Mouse (Mus musculus): Measurements from ENCODE around the gene Apln. TPM values are rescaled to one million over a fixed set of nuclear protein-coding genes. Genes with fewer than 3 reads are reported as not detected.

Apln gene
- total RNA-seq (2015; ENCODE audit: low replicate concordance) (not detected in 2 replicates), total RNA-seq (2017; ENCODE audit: low replicate concordance) (not detected in 2 replicates)

DNA sequence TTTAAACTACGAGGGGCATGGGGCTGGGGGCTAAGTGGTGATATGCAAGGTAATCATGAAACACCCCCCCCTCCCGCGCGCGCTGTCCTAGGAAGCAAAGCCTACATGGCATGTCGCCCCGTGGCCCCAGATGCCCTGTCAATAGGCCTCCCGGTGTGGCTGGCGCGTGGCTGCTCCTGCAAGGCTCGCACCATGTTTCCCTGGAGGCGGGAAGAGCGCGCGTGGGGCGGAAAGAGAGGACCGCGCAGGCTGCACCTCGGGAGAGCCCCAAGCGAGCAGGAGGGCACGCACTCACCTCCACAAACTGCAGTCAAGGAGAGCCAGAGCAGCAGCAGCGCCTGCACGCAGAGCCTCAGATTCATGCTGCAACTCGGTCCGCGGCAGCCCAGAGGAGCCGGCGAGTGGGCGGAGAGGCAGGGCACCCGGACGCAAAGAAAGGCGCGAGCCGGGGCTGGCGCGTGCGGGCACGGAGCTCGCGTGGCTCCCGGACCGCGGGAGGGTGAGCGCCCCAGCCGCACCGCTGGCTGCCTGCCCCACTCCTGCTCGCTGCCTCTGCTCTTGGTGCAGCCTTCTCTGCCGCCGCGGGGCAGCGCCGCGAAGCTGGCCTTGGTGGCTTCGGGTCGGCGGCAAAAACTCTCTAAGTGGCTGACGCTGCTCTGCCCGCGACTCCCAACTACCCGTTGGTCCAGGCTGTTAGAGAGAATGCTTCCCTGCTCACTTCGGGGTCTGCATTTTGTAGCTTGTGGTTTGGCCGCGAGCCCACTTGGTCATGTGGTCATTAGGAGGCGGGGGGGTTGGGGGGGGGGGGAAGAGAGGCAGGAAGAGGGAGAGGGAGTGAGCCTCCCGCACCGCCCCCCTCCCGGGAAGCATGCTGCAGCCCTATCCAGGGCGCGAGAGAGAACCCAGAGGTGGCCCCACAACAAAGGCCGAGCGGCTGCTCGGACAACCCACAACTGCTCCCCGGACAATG is at the start of gene Apln:
TSS of gene Apln (minus strand) at position 710 of the 970 bp plus-strand sequence.
- ATAC-seq (replicated peaks; ENCODE audit: low FRiP score, poor library complexity, severe bottlenecking): no peak

DNA sequence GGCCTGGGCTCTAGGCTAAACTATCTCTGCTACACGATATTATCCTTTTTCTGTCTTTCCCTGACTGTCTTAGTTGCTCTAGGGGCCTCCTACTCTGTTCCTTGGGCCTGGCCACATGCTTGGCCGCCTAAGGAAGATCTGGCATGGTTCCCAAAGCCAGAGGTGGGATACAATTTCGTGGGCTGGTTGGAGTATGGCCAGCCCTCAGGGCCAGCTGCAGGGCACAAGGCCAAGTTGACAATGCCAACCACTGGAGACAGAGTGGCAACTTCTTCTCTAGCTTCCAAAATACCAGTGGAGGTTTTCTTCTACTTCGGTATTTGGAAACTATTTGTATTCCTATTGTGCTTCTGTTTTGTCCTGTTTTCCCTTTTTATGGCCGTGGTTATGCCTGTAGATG is 47.7 kb upstream of the Apln start:
- no peak for ATAC-seq (replicated peaks; ENCODE audit: low FRiP score, poor library complexity, severe bottlenecking)

DNA sequence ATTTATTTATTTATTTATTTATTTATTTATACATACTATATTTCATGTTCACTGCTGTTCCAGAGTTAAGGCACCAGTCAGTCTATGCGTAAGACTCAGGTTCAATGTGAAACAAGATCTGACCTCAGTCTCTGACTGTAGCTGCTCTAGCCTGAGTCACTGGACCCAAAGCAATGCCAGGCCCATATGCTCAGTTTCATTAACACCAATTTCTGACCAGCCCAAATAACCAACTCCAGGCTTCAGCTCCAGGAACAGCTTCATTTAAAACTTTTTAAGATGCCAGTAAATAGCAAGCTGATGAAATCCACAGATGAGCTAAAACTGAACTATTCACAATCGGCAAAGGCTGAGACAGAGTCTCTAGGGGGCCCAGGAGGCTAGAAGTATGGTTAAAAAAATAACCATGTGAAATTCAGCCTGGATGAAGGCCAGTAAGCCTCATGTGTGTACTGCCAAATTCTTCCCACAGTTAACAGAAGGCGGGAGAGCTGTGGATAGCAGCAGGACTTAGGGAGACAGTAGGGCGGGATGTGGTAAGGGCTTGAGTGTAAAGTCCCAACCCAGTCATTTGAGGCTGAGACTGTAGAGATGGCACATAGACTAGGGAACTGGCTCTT is 42.3 kb upstream of the Apln start:
- no peak for ATAC-seq (replicated peaks; ENCODE audit: low FRiP score, poor library complexity, severe bottlenecking)

- no peak for ATAC-seq (replicated peaks; ENCODE audit: low FRiP score, poor library complexity, severe bottlenecking)
Observed at GRCm38 (mm10) chrX:48074691-48075090, 40.0 kb upstream of the Apln start.

DNA sequence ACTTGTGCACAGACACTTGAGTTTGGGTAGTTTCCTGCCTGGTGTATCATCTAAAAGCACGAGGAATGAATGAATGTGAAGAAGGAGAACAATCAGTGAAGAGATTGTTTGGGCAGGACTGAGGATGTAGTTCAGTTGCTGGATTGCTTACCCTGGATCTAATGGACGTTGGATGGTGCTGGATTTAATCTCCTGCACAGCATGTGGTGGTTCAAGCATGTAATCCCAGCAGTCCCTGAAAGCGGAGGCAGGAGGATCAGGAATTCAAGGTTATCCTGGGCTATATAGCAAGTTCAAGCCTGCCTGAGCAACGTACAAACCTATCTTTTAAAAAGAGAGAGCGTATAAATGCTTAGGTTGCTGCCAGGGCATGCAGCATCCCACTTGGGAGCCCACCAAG is 37.7 kb upstream of the Apln start:
- no peak for ATAC-seq (replicated peaks; ENCODE audit: low FRiP score, poor library complexity, severe bottlenecking)

DNA sequence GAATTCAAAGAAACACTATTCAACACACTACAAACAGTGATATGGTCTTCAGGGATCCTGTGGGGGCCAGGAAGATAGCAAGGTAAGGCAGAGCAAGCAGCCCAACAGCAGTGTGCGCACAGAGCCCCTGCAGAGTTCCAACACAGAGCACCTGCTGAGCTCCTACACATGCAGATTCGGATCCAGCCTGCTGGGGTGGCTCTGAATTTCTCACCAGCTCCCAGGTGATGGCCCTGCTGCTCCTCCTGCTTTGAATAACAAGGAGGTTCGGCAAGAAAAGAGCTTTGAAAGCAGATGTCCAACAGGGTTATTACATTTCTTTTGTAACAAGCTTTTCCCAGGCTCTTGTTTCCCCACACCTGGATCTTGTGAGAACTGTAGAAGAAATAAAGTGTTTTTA is 37.3 kb upstream of the Apln start:
- ATAC-seq (replicated peaks; ENCODE audit: low FRiP score, poor library complexity, severe bottlenecking): no peak

DNA sequence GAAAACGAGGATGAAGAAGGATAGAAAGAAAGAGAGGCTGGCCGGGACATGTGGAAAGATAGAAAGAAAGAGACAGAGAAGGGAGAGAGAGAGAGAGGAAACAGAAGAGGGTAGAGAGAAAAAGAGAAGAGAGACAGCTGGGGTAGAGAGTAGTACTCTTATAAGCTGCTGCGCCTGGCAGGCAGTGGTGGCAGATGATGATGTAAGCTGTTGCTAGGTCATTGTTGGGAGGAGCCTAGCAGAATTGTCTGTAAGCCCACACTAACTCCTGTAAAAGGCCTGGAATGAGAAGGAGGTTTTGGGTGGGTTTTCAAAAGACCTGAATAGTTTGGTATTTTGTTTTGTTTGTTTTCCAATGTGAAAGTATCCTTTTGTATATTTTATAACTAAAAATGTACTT is 32.2 kb upstream of the Apln start:
- ATAC-seq (replicated peaks; ENCODE audit: low FRiP score, poor library complexity, severe bottlenecking): no peak

DNA sequence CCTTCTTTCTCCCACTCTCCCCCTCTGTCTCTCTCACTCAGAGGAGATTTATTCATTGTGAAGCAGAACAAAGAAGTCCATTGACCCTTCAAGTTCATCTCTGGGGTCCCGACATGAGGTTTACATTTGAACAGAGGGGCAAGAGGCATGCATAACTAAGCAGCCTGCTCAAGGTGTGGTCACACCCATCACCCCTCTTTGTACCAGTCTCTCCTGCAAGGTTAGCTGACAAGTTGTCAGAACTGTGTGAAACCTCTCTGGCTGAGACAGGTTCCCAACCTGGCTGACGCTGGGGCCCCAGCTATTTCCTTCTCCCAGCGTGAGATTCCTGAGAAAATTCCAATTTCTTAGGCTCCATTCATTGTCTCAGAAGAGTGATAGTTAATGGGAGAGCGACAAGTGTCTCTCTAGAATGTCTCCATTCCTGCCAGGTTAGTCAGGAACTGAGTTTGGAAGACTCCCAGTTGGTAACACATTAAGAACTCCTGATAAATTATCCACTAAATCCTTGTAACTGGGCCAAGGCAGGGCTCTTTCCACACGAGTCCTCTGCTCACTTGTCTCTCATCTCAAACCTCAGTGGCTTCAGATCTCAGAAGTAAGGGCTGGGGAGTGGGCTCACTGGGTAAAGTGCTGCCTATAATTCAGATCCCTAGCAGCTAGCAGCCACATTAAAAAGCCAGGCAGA is 29.7 kb upstream of the Apln start:
- no peak for ATAC-seq (replicated peaks; ENCODE audit: low FRiP score, poor library complexity, severe bottlenecking)

GRCm38 (mm10) chrX:48062481-48062880 is 27.8 kb upstream of the Apln start:
- no peak for ATAC-seq (replicated peaks; ENCODE audit: low FRiP score, poor library complexity, severe bottlenecking)

DNA sequence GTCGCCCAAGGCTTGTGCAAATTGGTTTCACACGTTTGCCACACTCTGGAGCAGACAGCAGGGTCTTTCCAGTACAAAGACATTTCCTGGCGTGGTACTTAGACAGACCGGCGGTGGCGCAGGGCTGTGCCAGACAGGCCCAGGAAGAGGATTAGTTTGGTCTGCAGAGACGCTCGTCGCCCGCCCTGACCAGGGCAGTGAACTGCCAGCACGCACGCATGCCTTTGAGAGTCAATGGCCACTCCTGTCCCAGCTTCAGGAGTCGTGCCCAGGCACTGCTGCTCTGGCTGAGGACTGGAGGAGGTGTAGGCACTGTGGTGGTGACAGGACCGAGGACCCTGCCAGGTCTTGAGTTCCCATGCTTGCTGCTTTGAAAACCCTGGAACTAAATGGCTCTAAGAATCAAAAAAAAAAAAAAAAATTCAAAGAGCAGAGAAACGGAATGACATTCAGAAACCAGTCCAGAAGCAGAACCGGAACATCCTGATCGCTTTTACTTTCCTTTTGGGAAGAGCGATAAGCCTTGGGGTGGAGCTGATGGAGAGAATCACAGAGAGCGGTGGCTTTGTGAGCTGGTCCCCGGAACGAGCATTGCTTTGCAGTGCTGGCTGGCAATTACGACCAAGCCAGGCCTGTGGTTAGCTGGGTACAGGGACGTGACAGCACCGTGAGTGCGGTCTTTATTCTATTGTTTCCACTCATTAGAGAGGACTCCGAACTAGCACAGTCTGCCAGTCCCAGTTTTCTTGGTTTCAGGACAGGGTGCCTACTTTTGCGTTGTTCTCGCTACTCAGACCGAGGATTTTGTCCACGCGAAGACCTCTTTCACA is 19.7 kb upstream of the Apln start:
- no peak for ATAC-seq (replicated peaks; ENCODE audit: low FRiP score, poor library complexity, severe bottlenecking)

- ATAC-seq (replicated peaks; ENCODE audit: low FRiP score, poor library complexity, severe bottlenecking): no peak
Observed at GRCm38 (mm10) chrX:48053743-48054142, 19.1 kb upstream of the Apln start.

DNA sequence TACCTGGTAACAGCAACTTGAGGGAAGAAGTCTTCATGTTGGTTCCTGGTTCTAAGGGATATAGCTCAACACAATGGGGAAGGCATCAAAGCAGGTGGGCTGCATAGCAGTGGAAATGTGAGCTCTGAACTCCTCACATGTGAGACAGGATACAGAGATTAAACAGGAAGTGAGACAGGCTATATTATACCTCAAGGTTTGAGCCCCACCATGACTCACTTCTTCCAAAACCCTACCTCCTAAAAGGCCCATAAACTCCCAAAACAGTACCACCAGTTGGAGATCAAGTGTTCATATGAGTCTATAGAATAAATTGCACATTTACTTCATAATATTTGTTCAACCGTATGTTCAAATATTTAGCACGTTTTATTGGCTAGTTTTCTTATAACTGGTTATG is 11.7 kb upstream of the Apln start:
- ATAC-seq (replicated peaks; ENCODE audit: low FRiP score, poor library complexity, severe bottlenecking): no peak

DNA sequence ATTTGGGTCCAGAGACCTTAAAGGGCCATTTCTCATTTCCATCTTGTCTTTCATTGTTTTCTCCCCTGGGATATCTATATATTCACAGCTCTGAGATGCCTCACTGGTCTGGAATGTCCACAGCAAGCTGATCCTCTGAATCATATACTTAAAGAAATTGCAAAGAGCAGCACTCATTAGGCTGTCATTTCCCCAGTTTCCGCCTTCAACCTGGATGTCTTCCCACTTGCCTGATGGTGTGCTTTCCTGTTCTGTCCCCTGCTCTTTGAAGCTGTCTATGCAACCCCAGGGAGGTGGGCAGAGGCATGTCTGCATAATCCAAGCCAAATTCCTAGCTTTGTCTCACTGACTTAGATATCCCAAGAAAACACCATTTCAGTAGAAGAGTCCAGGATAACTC is 9.6 kb upstream of the Apln start:
- no peak for ATAC-seq (replicated peaks; ENCODE audit: low FRiP score, poor library complexity, severe bottlenecking)

DNA sequence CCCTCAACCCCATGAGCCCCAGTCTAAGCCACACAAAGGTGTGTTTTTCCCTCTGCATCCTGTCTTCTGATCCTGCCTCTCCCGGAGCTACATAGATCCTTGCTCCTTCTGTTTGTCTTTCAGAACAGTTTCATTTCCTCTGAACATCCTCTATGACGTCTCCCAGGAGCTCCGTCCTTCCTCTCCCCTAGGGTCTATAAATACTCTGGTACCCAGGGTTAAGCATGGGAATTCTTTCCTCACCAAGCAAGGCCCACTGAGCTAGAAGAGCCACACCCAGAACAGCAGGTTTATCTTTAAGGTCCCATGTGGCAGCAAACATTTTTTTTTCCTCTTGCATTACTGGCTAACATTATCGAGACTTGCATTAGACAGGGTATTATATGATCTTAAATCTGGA is 8.1 kb upstream of the Apln start:
- no peak for ATAC-seq (replicated peaks; ENCODE audit: low FRiP score, poor library complexity, severe bottlenecking)

DNA sequence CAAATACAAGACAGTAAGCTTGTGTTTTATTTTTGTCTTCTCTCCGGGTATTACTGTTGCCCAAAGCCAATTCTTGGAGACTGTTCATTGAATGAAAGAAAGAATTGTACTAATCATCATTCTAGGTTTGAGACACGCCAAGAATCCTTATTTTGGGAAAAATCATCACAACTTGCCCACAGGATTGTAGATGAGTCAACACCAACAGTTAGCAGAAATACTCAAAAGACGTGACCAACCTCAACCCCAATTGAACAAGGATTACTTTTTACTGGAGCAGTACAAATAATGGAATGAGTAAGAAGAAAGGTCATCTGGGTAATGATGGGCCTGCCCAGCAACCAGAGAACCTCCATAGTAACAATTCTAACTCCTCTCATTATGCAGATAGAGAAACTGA is 5.7 kb upstream of the Apln start:
- no peak for ATAC-seq (replicated peaks; ENCODE audit: low FRiP score, poor library complexity, severe bottlenecking)

- ATAC-seq (replicated peaks; ENCODE audit: low FRiP score, poor library complexity, severe bottlenecking): no peak
Observed at GRCm38 (mm10) chrX:48033766-48034143, 898 bp downstream of the Apln start.

DNA sequence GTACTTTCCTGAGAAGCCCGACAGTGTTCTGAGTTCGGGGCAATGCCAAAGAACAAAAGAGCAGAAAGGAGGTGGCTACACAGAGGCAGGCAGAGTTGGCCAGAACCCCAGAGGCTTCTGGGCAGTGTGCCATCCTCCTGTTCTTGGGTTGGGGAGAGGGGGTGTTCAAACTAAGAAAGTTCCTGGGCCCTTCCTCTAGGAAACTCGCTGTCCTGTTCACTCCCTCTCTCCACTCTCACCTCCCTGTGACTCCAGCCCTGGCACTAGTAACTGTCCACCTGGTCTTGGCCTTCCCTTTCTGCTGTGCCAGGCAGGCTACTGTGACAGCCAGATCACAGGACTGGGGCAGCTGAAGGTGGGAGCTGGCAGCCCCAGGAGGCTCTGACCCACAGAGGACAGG is 1.6 kb downstream of the Apln start:
- ATAC-seq (replicated peaks; ENCODE audit: low FRiP score, poor library complexity, severe bottlenecking): no peak

DNA sequence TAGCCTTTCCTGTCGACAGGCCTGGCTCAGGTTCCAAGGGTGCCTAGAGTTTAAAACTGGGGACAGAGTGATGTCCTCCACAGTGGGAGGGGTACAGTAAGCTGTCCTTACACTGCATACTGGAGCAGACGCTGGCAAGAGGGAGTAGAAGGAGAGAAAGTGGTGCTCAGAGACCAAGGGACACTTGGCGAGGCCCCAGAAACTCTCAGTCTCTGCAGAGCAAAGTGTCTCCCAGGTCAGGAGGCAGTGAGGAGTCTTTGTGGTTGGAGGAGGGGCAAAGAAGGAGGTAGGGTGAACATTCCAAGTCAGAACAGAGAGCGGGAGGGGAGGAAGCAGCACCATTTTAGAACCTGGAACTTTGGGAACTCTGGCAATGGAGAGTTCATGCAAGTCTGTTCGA is 2.8 kb downstream of the Apln start:
- no peak for ATAC-seq (replicated peaks; ENCODE audit: low FRiP score, poor library complexity, severe bottlenecking)

DNA sequence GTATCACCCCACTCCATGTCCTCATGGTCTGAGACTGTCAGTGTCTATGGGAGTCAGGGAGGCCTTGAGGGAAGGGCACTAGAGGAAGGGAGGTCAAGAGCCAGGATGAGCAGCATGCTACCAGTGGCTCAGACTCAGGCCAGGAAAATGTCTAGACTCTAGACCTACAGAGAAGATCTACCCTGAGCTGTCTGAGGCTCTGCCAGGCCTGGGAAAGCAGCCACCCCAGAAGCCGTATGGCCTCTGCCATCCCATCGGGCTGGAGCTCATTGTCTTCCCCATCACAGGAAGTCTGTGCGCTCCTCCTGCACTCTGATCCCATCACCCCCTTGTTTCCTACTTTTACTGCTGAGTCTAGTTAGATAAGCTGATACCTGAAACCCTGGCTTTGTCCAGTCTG is 4.1 kb downstream of the Apln start:
- no peak for ATAC-seq (replicated peaks; ENCODE audit: low FRiP score, poor library complexity, severe bottlenecking)

DNA sequence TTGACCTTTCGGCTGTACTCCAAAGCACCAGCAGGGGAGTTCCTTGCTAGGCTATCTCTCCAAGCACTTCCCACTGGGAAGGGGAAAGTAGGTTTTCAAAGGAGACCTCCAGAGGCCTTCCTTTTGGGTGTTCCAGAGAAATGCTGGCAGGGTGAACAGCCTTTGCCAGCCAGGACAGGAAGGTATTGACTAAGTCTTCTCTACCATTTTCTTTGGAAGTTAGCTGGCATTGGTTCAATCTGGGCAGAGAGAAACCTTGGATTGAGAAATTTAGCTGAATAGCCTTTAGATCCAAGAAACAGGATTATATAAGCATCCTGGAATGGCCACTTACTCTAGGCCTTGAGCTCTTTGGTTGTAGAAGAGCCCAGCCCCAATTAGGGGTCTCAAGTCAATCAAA is 11.8 kb downstream of the Apln start:
- ATAC-seq (replicated peaks; ENCODE audit: low FRiP score, poor library complexity, severe bottlenecking): no peak

Measured in erythroid progenitor cell, adult 5-6 weeks (primary cell).